Mouse (Mus musculus) testis, adult 2 months (tissue): ENCODE measurements around the gene Pip4k2a.

Source experiments
- CTCF ChIP-seq: fragments of 200-500 bp; IDR thresholded peaks from 2 replicates; pipeline ENCODE4 v1.5.1; 2012; ENCODE audit warnings: low read depth, mild to moderate bottlenecking, inconsistent platforms, low read length, moderate library complexity; ENCODE audit not compliant: control insufficient read depth, insufficient read depth, insufficient replicate concordance
- POLR2A ChIP-seq: fragments of 200-500 bp; IDR thresholded peaks from 2 replicates; pipeline ENCODE4 v1.6.1; 2012; ENCODE audit warnings: low read depth, mild to moderate bottlenecking, inconsistent platforms, low read length, moderate library complexity; ENCODE audit not compliant: control insufficient read depth

- TF ChIP-seq CTCF (no peak), POLR2A (no peak)
These were observed 39.4 kb downstream of the Pip4k2a start for GRCm38 (mm10) chr2:18958501-18958900.
